Mouse (Mus musculus) stomach, postnatal 0 days (tissue): ENCODE data around the gene Exoc8. TPM values are rescaled to one million over a fixed set of nuclear protein-coding genes. Genes with fewer than 3 reads are reported as not detected.

Experiments
- ATAC-seq: fragments of 200-750 bp; cut with Nextera tagmentation; 2 replicates; pipeline ENCODE4 v1.8.0; 2017; ENCODE audit not compliant: low FRiP score, low TSS enrichment
- DNase-seq: peaks from one replicate; pipeline ENCODE4 v3.0.0-alpha.2; 2016; ENCODE audit warnings: low spot score
- H3K27ac ChIP-seq: fragments of 300-500 bp; sonication (generic); replicated peaks from 2 replicates; pipeline ENCODE4 v1.5.1; 2014; ENCODE audit warnings: mild to moderate bottlenecking, control low read depth
- H3K27me3 ChIP-seq: fragments of 300-500 bp; sonication (generic); 2 replicates; pipeline ENCODE4 v1.6.1; 2014; ENCODE audit warnings: low read length; ENCODE audit not compliant: control insufficient read depth, insufficient read depth
- H3K36me3 ChIP-seq: fragments of 300-500 bp; sonication (generic); 2 replicates; pipeline ENCODE4 v1.6.1; 2014; ENCODE audit warnings: low read length, mixed read lengths; ENCODE audit not compliant: control insufficient read depth, insufficient read depth
- H3K4me1 ChIP-seq: fragments of 300-500 bp; sonication (generic); replicated peaks from 2 replicates; pipeline ENCODE4 v1.6.1; 2014; ENCODE audit warnings: antibody characterized with exemption; ENCODE audit not compliant: control insufficient read depth, insufficient read depth
- H3K4me2 ChIP-seq: fragments of 300-500 bp; sonication (generic); replicated peaks from 2 replicates; pipeline ENCODE4 v1.6.1; 2014; ENCODE audit warnings: low read depth, mild to moderate bottlenecking, control low read depth, moderate library complexity
- H3K4me3 ChIP-seq: fragments of 300-500 bp; sonication (generic); 2 replicates; pipeline ENCODE4 v1.5.1; 2014; ENCODE audit warnings: low read depth, low read length, control low read depth
- H3K9ac ChIP-seq: fragments of 300-500 bp; sonication (generic); 2 replicates; pipeline ENCODE4 v1.6.1; 2014; ENCODE audit warnings: mild to moderate bottlenecking, low read length, control low read depth, mixed read lengths
- H3K9me3 ChIP-seq: fragments of 300-500 bp; sonication (generic); 2 replicates; pipeline ENCODE4 v1.6.1; 2016; ENCODE audit warnings: low read length; ENCODE audit not compliant: control insufficient read depth
- CTCF ChIP-seq: IDR thresholded peaks from 2 replicates; pipeline ENCODE4 v1.5.1; 2016; ENCODE audit warnings: antibody characterized with exemption, low read depth, mild to moderate bottlenecking, moderate library complexity
- EP300 ChIP-seq: optimal IDR thresholded peaks from 2 replicates; pipeline ENCODE3; 2016; ENCODE audit warnings: antibody characterized with exemption
- WGBS: fragments of 180-500 bp; shearing (Covaris S2); extraction: QIAGEN DNeasy Blood & Tissue Kit; methylation state at CpG from one replicate; pipeline ENCODE4 v1.1.7; 2014; 5-methylcytosine and 5-hydroxymethylcytosine counted together
- polyA plus RNA-seq: library from polyadenylated mRNA; unstranded; fragments of >200 nt; fragmentation: Nextera tagmentation; extraction: Ambion mirVana; gene quantifications from 2 replicates; pipeline ENCODE4 v1.2.1, GENCODE M21; 2015

Exoc8 gene
- polyA plus RNA-seq, 1 experiment from 2014 or later: 4.9 TPM

GRCm38 (mm10) chr8:124867126-124867525, 30.4 kb downstream of the Exoc8 start:
- WGBS: 58% methylated on average over 2 of the region's 2 CpGs
- Histone ChIP-seq H3K4me3 (no peak overlapping the region), H3K36me3 (peaks cover 8% of the 10 kb centered on the region; the same call in 1 of the 2 replicates), H3K9ac (no peak overlapping the region), H3K27me3 (no peaks in the 10 kb centered on the region), H3K9me3 (no peaks in the 10 kb centered on the region), H3K4me2 (no peak overlapping the region), H3K27ac (no peak overlapping the region), H3K4me1 (peaks cover 5% of the 10 kb centered on the region)
- DNase-seq: no peak
- TF ChIP-seq CTCF (no peak), EP300 (no peak)
- ATAC-seq: no peak

- DNase-seq (no peak), ATAC-seq (no peak)
- Histone ChIP-seq H3K9ac (no peak overlapping the region), H3K27me3 (no peaks in the 10 kb centered on the region), H3K4me1 (peaks cover 5% of the 10 kb centered on the region), H3K9me3 (no peaks in the 10 kb centered on the region), H3K4me2 (no peak overlapping the region), H3K4me3 (no peak overlapping the region), H3K27ac (no peak overlapping the region), H3K36me3 (0 out of 2 replicates have a peak, but pooled peaks cover 5% of the 10 kb centered on the region)
- TF ChIP-seq EP300 (no peak), CTCF (no peak)
- 68% methylated on average over 3 of the region's 3 CpGs for WGBS
Observed at GRCm38 (mm10) chr8:124866669-124867068, 30.8 kb downstream of the Exoc8 start.

- H3K4me1 ChIP-seq: peaks cover 5% of the 10 kb centered on the region
- H3K27me3 ChIP-seq: no peaks in the 10 kb centered on the region
- 6% methylated on average over 8 of the region's 8 CpGs for WGBS
- H3K9ac ChIP-seq: peak overlapping the region; percentile 98
- DNase-seq (no peak), ATAC-seq (no peak)
- peak overlapping the region; percentile 94 for H3K4me3 ChIP-seq
- H3K4me2 ChIP-seq: peak overlapping the region; percentile 68
- no peak for TF ChIP-seq EP300
- no peak for TF ChIP-seq CTCF
- no peaks in the 10 kb centered on the region for H3K36me3 ChIP-seq
- no peaks in the 10 kb centered on the region for H3K9me3 ChIP-seq
- H3K27ac ChIP-seq: peak overlapping the region; percentile 96; the same call in 1 of the 2 replicates
Observed at GRCm38 (mm10) chr8:124863729-124864128, 33.8 kb downstream of the Exoc8 start.

- TF ChIP-seq CTCF: peak; percentile 36; the same call in 1 of the 2 replicates
- no peak for TF ChIP-seq EP300
- H3K27me3 ChIP-seq: no peaks in the 10 kb centered on the region
- H3K4me3 ChIP-seq: peak overlapping the region; percentile 94
- peaks cover 1% of the 10 kb centered on the region; the same call in 1 of the 2 replicates for H3K36me3 ChIP-seq
- peak overlapping the region; percentile 68 for H3K4me2 ChIP-seq
- DNase-seq (no peak), ATAC-seq (no peak)
- H3K9ac ChIP-seq: peak overlapping the region; percentile 98
- WGBS: under 1% methylated on average over 33 of the region's 33 CpGs
- peak overlapping the region; percentile 96 for H3K27ac ChIP-seq
- H3K9me3 ChIP-seq: no peaks in the 10 kb centered on the region
- H3K4me1 ChIP-seq: peaks cover 5% of the 10 kb centered on the region
Observed at GRCm38 (mm10) chr8:124863163-124863677, 34.3 kb downstream of the Exoc8 start.

- Histone ChIP-seq H3K4me2 (peak within 1 kb of the TSS; percentile 68), H3K27me3 (no peaks in the 10 kb centered on the region), H3K4me1 (peaks cover 5% of the 10 kb centered on the region), H3K36me3 (peaks cover 3% of the 10 kb centered on the region; the same call in 1 of the 2 replicates), H3K27ac (peak within 1 kb of the TSS; percentile 96), H3K4me3 (peak within 1 kb of the TSS; percentile 94), H3K9me3 (no peaks in the 10 kb centered on the region), H3K9ac (peak within 1 kb of the TSS; percentile 98)
- peak; percentile 94 for ATAC-seq
- DNase-seq: peak; percentile 92
- no peak for TF ChIP-seq CTCF
- TF ChIP-seq EP300: peak; percentile 26
- under 1% methylated on average over 55 of the region's 55 CpGs for WGBS
Observed at GRCm38 (mm10) chr8:124862321-124863162, 35.0 kb downstream of the Exoc8 start, which contains the start of the genes Gnpat and 2810004N23Rik. Gene Gnpat (plus strand): TSS chr8:124863033. Gene 2810004N23Rik (minus strand): TSS chr8:124863120.
